Mouse (Mus musculus): Measurements from ENCODE around the gene Srebf1.

DNA sequence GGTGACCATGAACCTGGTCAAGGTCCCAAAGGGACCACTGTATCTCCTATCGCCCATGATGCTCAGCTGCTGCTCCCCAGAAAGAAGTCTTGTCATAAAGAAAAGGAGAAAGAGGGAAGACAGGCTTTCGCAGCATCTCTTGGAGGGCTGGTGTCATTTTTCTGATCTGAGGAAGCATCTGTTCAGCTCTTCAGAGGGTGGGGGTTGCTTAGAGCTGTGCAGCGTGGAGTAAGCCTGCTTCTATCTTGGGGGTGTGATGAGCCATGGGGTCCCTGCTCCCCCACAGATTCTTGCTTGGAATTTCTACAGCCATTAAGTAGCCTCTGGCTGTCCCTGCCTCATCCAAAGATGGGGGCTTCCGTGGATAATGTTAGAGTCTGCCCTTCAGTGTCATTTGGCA, 64.1 kb downstream of the Srebf1 start:
- TF ChIP-seq CTCF (IDR thresholded peaks at IDR 0.05; ENCODE audit: low read depth) (no peak), EP300 (IDR thresholded peaks at IDR 0.05; ENCODE audit: low read depth) (no peak)

All from liver, embryonic 14.5 days (tissue).